Mouse (Mus musculus): Measurements from ENCODE around the gene Wdr24. TPM values are rescaled to one million over a fixed set of nuclear protein-coding genes. Genes with fewer than 3 reads are reported as not detected.

Wdr24 gene
- polyA plus RNA-seq, 1 experiment from 2014 or later = 27.1 TPM

DNA sequence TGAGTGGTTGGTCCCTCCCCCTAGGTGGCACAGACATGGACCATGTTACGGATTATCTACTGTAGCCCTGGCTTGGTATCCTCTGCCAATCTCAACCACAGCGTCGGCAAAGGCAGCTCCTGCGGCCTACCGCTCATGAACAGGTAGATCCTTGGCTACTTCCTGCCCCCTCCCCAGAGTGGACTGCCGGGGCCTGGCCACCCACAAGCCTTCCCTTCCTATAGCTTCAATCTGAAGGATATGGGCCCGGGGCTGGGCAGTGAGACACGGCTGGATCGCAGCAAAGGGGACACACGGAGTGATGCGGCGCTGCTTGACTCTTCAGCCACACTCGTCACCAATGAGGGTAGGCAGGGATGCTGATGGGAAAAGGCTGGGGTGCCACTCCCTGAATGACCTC, 3.6 kb downstream of the Wdr24 start:
- WGBS = 97% methylated on average over 13 of the region's 13 CpGs
- H3K36me3 ChIP-seq = peaks cover 45% of the 10 kb centered on the region
- ATAC-seq (ENCODE audit: insufficient number of reproducible peaks, low FRiP score, low TSS enrichment, low read depth) = no peak
- H3K27me3 ChIP-seq = 0 out of 2 replicates have a peak, but pooled peaks cover under 1% of the 10 kb centered on the region
- no peak overlapping the region for H3K9ac ChIP-seq
- H3K9me3 ChIP-seq (replicated peaks) = no peaks in the 10 kb centered on the region
- H3K27ac ChIP-seq (replicated peaks) = no peak overlapping the region
- no peak overlapping the region; the same call in 1 of the 2 replicates for H3K4me2 ChIP-seq (replicated peaks)
- peaks cover 70% of the 10 kb centered on the region for H3K4me1 ChIP-seq
- no peak overlapping the region for H3K4me3 ChIP-seq (replicated peaks)

GRCm38 (mm10) chr17:25827546-25828222, 4.3 kb downstream of the Wdr24 start:
- ATAC-seq (ENCODE audit: insufficient number of reproducible peaks, low FRiP score, low TSS enrichment, low read depth) = no peak
- H3K9ac ChIP-seq = no peak overlapping the region
- H3K4me2 ChIP-seq (replicated peaks) = peak overlapping the region; percentile 73; the same call in 1 of the 2 replicates
- H3K27me3 ChIP-seq = no peaks in the 10 kb centered on the region
- H3K9me3 ChIP-seq (replicated peaks) = no peaks in the 10 kb centered on the region
- H3K36me3 ChIP-seq = peaks cover 45% of the 10 kb centered on the region
- peak overlapping the region; percentile 54; the same call in 1 of the 2 replicates for H3K4me3 ChIP-seq (replicated peaks)
- WGBS = 88% methylated on average over 22 of the region's 22 CpGs
- no peak overlapping the region for H3K27ac ChIP-seq (replicated peaks)
- H3K4me1 ChIP-seq = peaks cover 72% of the 10 kb centered on the region

DNA sequence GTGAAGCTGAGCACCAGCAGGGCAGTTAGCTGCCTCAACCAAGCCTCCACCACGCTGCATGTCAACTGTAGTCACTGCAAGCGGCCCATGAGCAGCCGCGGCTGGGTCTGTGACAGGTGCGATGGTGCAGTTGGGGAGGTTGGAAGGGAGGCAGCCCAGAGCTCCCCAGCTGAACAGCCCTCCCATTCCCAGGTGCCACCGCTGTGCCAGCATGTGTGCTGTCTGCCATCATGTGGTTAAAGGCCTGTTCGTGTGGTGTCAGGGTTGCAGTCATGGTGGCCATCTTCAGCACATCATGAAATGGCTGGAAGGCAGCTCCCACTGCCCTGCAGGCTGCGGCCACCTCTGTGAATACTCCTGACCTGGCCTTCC, 4.8 kb downstream of the Wdr24 start:
- H3K4me1 ChIP-seq = peaks cover 70% of the 10 kb centered on the region
- peak overlapping the region; percentile 54 for H3K4me3 ChIP-seq (replicated peaks)
- peak overlapping the region; percentile 94 for H3K27ac ChIP-seq (replicated peaks)
- H3K36me3 ChIP-seq = peaks cover 45% of the 10 kb centered on the region
- 79% methylated on average over 8 of the region's 8 CpGs for WGBS
- no peaks in the 10 kb centered on the region for H3K27me3 ChIP-seq
- no peaks in the 10 kb centered on the region for H3K9me3 ChIP-seq (replicated peaks)
- peak overlapping the region; percentile 54; the same call in 1 of the 2 replicates for H3K9ac ChIP-seq
- ATAC-seq (ENCODE audit: insufficient number of reproducible peaks, low FRiP score, low TSS enrichment, low read depth) = no peak
- peak overlapping the region; percentile 73 for H3K4me2 ChIP-seq (replicated peaks)

- Histone ChIP-seq H3K4me1 (peaks cover 71% of the 10 kb centered on the region), H3K36me3 (peaks cover 45% of the 10 kb centered on the region), H3K27me3 (no peaks in the 10 kb centered on the region), H3K9ac (peak within 1 kb of the TSS; percentile 54), H3K4me2 (replicated peaks) (peak within 1 kb of the TSS; percentile 73), H3K27ac (replicated peaks) (peak within 1 kb of the TSS; percentile 94), H3K4me3 (replicated peaks) (peak within 1 kb of the TSS; percentile 54), H3K9me3 (replicated peaks) (no peaks in the 10 kb centered on the region)
- ATAC-seq (ENCODE audit: insufficient number of reproducible peaks, low FRiP score, low TSS enrichment, low read depth) = no peak
- under 1% methylated on average over 32 of the region's 32 CpGs for WGBS
Measured at GRCm38 (mm10) chr17:25828712-25829557, 5.5 kb downstream of the Wdr24 start, which contains the start of gene Jmjd8. Jmjd8 (plus strand) TSS chr17:25828867.

- Histone ChIP-seq H3K36me3 (peaks cover 45% of the 10 kb centered on the region), H3K9me3 (replicated peaks) (no peaks in the 10 kb centered on the region), H3K27me3 (no peaks in the 10 kb centered on the region), H3K4me1 (peaks cover 71% of the 10 kb centered on the region), H3K27ac (replicated peaks) (peak overlapping the region; percentile 94), H3K9ac (peak overlapping the region; percentile 54), H3K4me3 (replicated peaks) (peak overlapping the region; percentile 54), H3K4me2 (replicated peaks) (peak overlapping the region; percentile 73)
- no peak for ATAC-seq (ENCODE audit: insufficient number of reproducible peaks, low FRiP score, low TSS enrichment, low read depth)
- 36% methylated on average over 8 of the region's 8 CpGs for WGBS
Measured at GRCm38 (mm10) chr17:25829558-25830017, 6.2 kb downstream of the Wdr24 start.

GRCm38 (mm10) chr17:25830200-25830753, 6.8 kb downstream of the Wdr24 start:
- Histone ChIP-seq H3K4me2 (replicated peaks) (peak overlapping the region; percentile 73), H3K4me3 (replicated peaks) (peak overlapping the region; percentile 54), H3K9me3 (replicated peaks) (no peaks in the 10 kb centered on the region), H3K4me1 (peaks cover 71% of the 10 kb centered on the region), H3K27me3 (no peaks in the 10 kb centered on the region), H3K36me3 (peaks cover 47% of the 10 kb centered on the region), H3K27ac (replicated peaks) (no peak overlapping the region), H3K9ac (no peak overlapping the region)
- ATAC-seq (ENCODE audit: insufficient number of reproducible peaks, low FRiP score, low TSS enrichment, low read depth) = no peak
- 86% methylated on average over 4 of the region's 4 CpGs for WGBS

DNA sequence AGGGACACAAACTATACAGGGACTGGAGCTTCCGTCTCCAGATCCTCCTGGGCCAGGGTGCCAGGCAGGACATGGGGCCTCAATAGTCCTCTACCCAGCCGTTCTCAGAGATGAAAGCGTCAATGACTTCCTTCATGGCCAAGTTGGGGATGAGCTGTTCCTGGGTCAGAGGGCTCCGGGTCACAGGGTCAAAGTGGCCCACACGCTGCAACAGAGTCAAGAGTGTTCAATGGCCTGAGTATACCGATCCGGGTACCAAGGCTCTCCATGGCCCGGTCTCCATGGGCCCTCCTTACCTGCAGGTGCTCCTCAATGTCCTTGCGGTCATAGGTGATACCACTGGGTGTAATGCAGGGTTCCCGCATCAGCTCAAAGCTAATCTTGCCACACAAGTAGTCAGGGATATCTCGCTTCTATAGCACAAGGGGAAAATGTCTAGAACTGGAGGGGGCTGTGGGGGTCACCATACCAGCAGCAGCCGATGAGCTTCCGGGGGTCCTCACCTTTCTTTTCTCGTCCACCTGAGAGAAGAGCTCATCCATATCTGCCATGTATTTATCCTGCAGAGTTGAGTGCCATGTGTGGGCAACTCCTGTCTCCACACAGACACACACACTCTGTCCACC, 7.5 kb downstream of the Wdr24 start:
- Histone ChIP-seq H3K4me1 (peaks cover 71% of the 10 kb centered on the region), H3K9me3 (replicated peaks) (no peaks in the 10 kb centered on the region), H3K4me2 (replicated peaks) (peak overlapping the region; percentile 93), H3K27ac (replicated peaks) (no peak overlapping the region), H3K36me3 (peaks cover 46% of the 10 kb centered on the region), H3K27me3 (no peaks in the 10 kb centered on the region), H3K4me3 (replicated peaks) (peak overlapping the region; percentile 86), H3K9ac (no peak overlapping the region)
- no peak for ATAC-seq (ENCODE audit: insufficient number of reproducible peaks, low FRiP score, low TSS enrichment, low read depth)
- 81% methylated on average over 14 of the region's 14 CpGs for WGBS

GRCm38 (mm10) chr17:25831451-25832281, 8.2 kb downstream of the Wdr24 start:
- H3K4me3 ChIP-seq (replicated peaks) = peak overlapping the region; percentile 86
- peak overlapping the region; percentile 97 for H3K27ac ChIP-seq (replicated peaks)
- H3K4me1 ChIP-seq = peaks cover 78% of the 10 kb centered on the region

GRCm38 (mm10) chr17:25832436-25833290, 9.2 kb downstream of the Wdr24 start:
- Histone ChIP-seq H3K4me1 (peaks cover 84% of the 10 kb centered on the region), H3K4me3 (replicated peaks) (peak overlapping the region; percentile 86), H3K9ac (peak overlapping the region; percentile 87), H3K9me3 (replicated peaks) (no peaks in the 10 kb centered on the region), H3K27me3 (no peaks in the 10 kb centered on the region), H3K4me2 (replicated peaks) (peak overlapping the region; percentile 93), H3K36me3 (peaks cover 30% of the 10 kb centered on the region), H3K27ac (replicated peaks) (peak overlapping the region; percentile 97)
- ATAC-seq (ENCODE audit: insufficient number of reproducible peaks, low FRiP score, low TSS enrichment, low read depth) = peak; percentile 94
- WGBS = under 1% methylated on average over 77 of the region's 77 CpGs

More at GRCm38 (mm10) chr17:25831451-25832281, 8.2 kb downstream of the Wdr24 start:
- H3K4me2 ChIP-seq (replicated peaks) = peak overlapping the region; percentile 93
- no peaks in the 10 kb centered on the region for H3K9me3 ChIP-seq (replicated peaks)
- no peaks in the 10 kb centered on the region for H3K27me3 ChIP-seq
- WGBS = 53% methylated on average over 21 of the region's 21 CpGs
- no peak for ATAC-seq (ENCODE audit: insufficient number of reproducible peaks, low FRiP score, low TSS enrichment, low read depth)
- H3K9ac ChIP-seq = peak overlapping the region; percentile 87
- H3K36me3 ChIP-seq = peaks cover 39% of the 10 kb centered on the region
